Mouse (Mus musculus) neural tube, embryonic 15.5 days (tissue): ENCODE data around the gene Nsdhl. TPM values are rescaled to one million over a fixed set of nuclear protein-coding genes. Genes with fewer than 3 reads are reported as not detected.
A peak's percentile ranks its signal among the peaks of the same experiment; 100 is the strongest.

Experiments used
- ATAC-seq: fragments of 200-750 bp; cut with Nextera tagmentation; 2 replicates; pipeline ENCODE4 v1.8.0; 2017; ENCODE audit warnings: mild to moderate bottlenecking, moderate TSS enrichment, moderate library complexity; ENCODE audit not compliant: low FRiP score
- H3K27ac ChIP-seq: fragments of 300-500 bp; sonication (generic); replicated peaks from 2 replicates; pipeline ENCODE4 v1.5.1; 2015; ENCODE audit warnings: mild to moderate bottlenecking, inconsistent platforms
- H3K27me3 ChIP-seq: fragments of 300-500 bp; sonication (generic); replicated peaks from 2 replicates; pipeline ENCODE4 v1.6.1; 2015; ENCODE audit warnings: inconsistent platforms
- H3K36me3 ChIP-seq: fragments of 300-500 bp; sonication (generic); 2 replicates; pipeline ENCODE4 v1.6.1; 2015; ENCODE audit warnings: inconsistent platforms
- H3K4me1 ChIP-seq: fragments of 300-500 bp; sonication (generic); 2 replicates; pipeline ENCODE4 v1.6.1; 2015; ENCODE audit warnings: inconsistent platforms
- H3K4me2 ChIP-seq: fragments of 300-500 bp; sonication (generic); 2 replicates; pipeline ENCODE4 v1.6.1; 2015; ENCODE audit warnings: inconsistent platforms, mild to moderate bottlenecking, moderate library complexity
- H3K4me3 ChIP-seq: fragments of 300-500 bp; sonication (generic); replicated peaks from 2 replicates; pipeline ENCODE4 v1.5.1; 2015; ENCODE audit warnings: mild to moderate bottlenecking, inconsistent platforms
- H3K9ac ChIP-seq: fragments of 300-500 bp; sonication (generic); replicated peaks from 2 replicates; pipeline ENCODE4 v1.6.1; 2015; ENCODE audit warnings: mild to moderate bottlenecking, inconsistent platforms
- H3K9me3 ChIP-seq: fragments of 300-500 bp; sonication (generic); replicated peaks from 2 replicates; pipeline ENCODE4 v1.6.1; 2016; ENCODE audit warnings: inconsistent platforms
- WGBS: fragments of 180-500 bp; shearing (Covaris S2); methylation state at CpG from one replicate; pipeline ENCODE4 v1.1.7; 2015; ENCODE audit warnings: mixed read lengths; 5-methylcytosine and 5-hydroxymethylcytosine counted together
- polyA plus RNA-seq: library from polyadenylated mRNA; unstranded; fragments of >200 nt; fragmentation: Nextera tagmentation; extraction: Ambion mirVana; gene quantifications from 2 replicates; pipeline ENCODE4 v1.2.1, GENCODE M21; 2015

Nsdhl gene
- polyA plus RNA-seq, result 45.3 and 50.8 TPM in 2 replicates

DNA sequence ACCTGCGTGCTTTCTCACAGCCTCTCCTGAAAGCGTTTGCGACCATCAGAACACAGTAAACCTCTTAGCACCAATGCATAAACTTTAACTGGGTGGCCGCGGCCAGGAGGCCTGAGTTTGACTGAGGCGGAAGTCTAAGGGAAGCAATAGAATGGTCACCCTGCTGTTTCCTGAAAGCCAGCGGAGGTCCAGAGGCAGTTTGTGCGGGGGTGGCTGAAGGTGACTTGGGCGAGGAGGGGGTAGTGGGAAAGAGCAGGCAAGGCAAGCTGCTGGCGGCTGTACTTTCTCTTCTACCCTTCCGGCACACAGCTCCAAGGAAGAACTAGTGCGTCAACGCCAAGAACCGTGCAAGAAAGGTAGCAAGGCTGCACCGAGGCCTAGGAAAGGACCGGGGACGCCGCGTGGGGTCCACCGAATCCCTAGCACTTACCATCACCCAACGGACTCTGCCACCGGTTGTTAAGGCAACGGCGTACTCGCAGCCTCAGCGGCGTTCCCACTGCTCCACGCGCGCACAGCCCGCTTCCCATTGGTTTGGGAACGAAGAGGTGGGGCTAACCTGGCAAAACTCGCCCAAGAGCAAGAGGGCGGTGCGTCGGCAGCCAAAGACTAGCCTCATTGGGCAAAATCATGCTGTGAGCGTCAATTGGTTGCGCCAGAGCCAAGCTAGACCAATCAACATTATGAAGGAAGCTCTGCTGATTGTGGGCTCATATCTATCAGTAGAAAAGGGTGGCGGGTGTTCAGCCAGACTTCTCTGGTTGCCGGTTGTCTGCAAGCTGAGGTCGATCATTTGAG is at the start of gene Nsdhl, which contains the start of gene Cetn2:
Gene Nsdhl (plus strand): TSS at position 674 of the 798 bp plus-strand sequence.
Gene Cetn2 (minus strand): TSS at position 528 of the 798 bp plus-strand sequence.
- peak within 1 kb of the TSS; percentile 84 for H3K27ac ChIP-seq
- no peaks in the 10 kb centered on the region for H3K27me3 ChIP-seq
- peak within 1 kb of the TSS; percentile 50 for H3K9ac ChIP-seq
- no peaks in the 10 kb centered on the region for H3K9me3 ChIP-seq
- peak; percentile 98 for ATAC-seq
- H3K36me3 ChIP-seq, result no peaks in the 10 kb centered on the region
- H3K4me1 ChIP-seq, result peaks cover 16% of the 10 kb centered on the region
- 16% methylated on average over 41 of the region's 41 CpGs for WGBS
- H3K4me3 ChIP-seq, result peak within 1 kb of the TSS; percentile 55
- H3K4me2 ChIP-seq, result peak within 1 kb of the TSS; percentile 60

DNA sequence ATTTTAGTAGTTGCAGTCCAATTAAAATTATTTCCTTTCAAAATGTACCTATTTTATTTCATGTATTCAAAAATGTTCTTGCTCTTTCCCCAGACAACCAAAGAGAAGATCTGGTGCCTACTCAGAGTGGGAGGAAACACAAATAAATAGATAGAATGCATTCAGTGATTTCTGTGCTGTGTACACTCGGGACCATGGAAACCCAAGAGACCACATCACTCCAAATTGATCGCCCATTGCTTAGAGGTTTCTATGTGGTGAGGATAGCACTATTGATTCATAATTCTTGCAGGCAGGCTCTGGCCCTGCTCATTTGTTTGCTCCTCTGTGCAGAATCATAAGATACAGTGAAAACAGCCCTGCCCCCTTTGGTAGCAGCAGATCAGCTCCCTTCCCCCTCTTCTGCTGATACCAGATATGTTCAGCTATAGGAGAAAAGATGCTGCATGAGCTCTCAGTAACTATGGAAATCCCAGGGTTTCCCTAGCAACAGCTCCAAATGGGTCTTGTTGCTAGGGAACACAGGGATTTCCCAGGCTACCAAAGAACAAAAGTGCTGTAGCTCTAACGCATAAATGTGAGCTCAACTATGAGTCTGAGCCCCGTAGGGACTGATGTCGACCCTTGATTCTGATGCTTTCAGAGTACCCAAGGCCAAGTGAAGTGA is 22.8 kb upstream of the Nsdhl start:
- Histone ChIP-seq H3K9me3 (no peaks in the 10 kb centered on the region), H3K4me2 (peak overlapping the region; percentile 29), H3K27me3 (no peaks in the 10 kb centered on the region), H3K27ac (peak overlapping the region; percentile 75), H3K4me3 (no peak overlapping the region), H3K36me3 (no peaks in the 10 kb centered on the region), H3K9ac (no peak overlapping the region), H3K4me1 (0 out of 2 replicates have a peak, but pooled peaks cover 5% of the 10 kb centered on the region)
- ATAC-seq, result peak; percentile 98
- WGBS, result 38% methylated on average over 5 of the region's 5 CpGs

GRCm38 (mm10) chrX:72896055-72896437 is 22.3 kb upstream of the Nsdhl start:
- Histone ChIP-seq H3K4me3 (no peak overlapping the region), H3K36me3 (no peaks in the 10 kb centered on the region), H3K9me3 (no peaks in the 10 kb centered on the region), H3K9ac (no peak overlapping the region), H3K4me1 (0 out of 2 replicates have a peak, but pooled peaks cover 5% of the 10 kb centered on the region), H3K27me3 (no peaks in the 10 kb centered on the region), H3K27ac (peak overlapping the region; percentile 75), H3K4me2 (peak overlapping the region; percentile 29)
- WGBS, result 55% methylated on average over 1 of the region's 1 CpGs
- no peak; the same call in 1 of the 2 replicates for ATAC-seq

DNA sequence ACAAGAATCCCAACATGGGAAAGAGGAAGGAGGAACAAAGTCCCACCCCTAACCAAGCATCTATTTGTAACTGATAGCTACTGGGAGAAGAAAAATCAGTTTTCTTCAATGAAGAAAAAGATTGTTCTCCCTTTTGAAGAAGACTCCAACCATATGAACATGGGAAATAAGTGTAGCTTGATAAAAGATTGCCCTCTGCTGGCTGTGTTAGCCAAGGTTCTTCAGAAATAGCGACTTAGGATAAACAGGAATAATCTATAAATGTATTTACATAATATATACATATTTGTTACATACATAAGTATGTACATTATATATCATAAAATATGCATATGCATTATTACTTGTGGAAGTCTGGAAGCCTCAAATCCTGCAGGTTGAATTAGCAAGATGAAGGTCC is 15.8 kb upstream of the Nsdhl start:
- no peak for ATAC-seq
- H3K4me2 ChIP-seq, result no peak overlapping the region
- H3K9ac ChIP-seq, result no peak overlapping the region
- H3K36me3 ChIP-seq, result no peaks in the 10 kb centered on the region
- H3K9me3 ChIP-seq, result no peaks in the 10 kb centered on the region
- no peaks in the 10 kb centered on the region for H3K27me3 ChIP-seq
- WGBS, result 33% methylated on average over 1 of the region's 1 CpGs
- H3K4me3 ChIP-seq, result no peak overlapping the region
- H3K27ac ChIP-seq, result no peak overlapping the region
- H3K4me1 ChIP-seq, result no peaks in the 10 kb centered on the region

DNA sequence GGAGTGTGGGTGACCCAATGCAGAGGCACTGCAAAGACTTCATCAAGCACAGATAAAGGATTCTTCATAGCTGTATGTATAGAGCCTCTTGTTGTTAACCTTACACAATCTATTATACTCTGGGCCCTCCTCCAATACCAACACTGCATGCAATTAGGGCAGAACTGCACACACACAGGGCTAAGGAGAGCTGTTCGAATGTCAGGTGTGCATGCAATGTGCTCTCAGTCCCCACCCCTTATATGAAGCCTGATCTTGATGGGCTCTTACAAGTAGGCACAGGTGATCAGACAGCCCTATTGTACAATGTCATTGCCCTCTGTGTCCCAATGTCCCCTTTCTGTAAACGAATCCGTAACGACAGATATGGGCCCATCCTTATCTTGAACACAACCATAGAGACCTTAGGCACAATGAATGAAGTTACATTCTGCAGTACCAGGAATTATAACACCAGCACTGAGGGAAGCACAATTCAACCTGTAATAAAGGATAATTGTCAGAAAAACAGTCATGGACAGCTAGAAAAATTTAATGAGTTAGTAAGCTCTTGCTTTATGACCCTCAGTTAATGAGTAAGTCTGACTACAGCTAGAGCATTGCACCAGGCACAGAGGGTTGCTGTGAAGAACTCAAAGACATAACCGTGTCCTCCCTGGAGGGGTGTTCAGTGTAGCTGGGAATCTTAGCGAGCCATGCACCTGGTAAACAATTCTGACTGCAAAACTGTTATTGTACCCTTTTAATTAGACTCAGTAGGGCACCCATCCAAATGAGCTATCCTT is 10.5 kb upstream of the Nsdhl start:
- no peak overlapping the region for H3K4me3 ChIP-seq
- no peaks in the 10 kb centered on the region for H3K4me1 ChIP-seq
- ATAC-seq, result peak; percentile 82
- no peaks in the 10 kb centered on the region for H3K27me3 ChIP-seq
- 55% methylated on average over 6 of the region's 6 CpGs for WGBS
- H3K27ac ChIP-seq, result no peak overlapping the region
- no peaks in the 10 kb centered on the region for H3K36me3 ChIP-seq
- no peak overlapping the region for H3K4me2 ChIP-seq
- no peak overlapping the region for H3K9ac ChIP-seq
- H3K9me3 ChIP-seq, result no peaks in the 10 kb centered on the region

DNA sequence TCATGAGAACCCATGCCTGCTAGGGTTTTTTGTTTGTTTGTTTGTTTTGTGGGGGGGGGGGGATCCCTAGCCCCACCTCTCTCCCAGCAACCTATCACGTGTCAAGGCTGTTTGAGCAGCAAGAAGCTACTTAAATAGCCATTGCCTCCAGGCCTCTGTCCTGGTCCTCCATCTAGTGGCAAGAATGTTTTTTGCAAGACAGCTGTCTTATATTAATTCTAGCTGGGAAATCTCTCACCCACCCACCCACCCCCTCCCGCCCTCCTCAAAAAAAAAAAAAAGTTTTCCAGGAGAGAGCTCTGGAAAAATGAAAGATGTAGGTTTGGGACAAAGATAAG is 10.0 kb upstream of the Nsdhl start:
- no peak overlapping the region for H3K4me3 ChIP-seq
- no peak overlapping the region for H3K4me2 ChIP-seq
- H3K9me3 ChIP-seq, result no peaks in the 10 kb centered on the region
- WGBS, result 30% methylated on average over 2 of the region's 2 CpGs
- peak; percentile 91 for ATAC-seq
- no peaks in the 10 kb centered on the region for H3K36me3 ChIP-seq
- H3K27me3 ChIP-seq, result no peaks in the 10 kb centered on the region
- no peaks in the 10 kb centered on the region for H3K4me1 ChIP-seq
- no peak overlapping the region for H3K9ac ChIP-seq
- H3K27ac ChIP-seq, result no peak overlapping the region

DNA sequence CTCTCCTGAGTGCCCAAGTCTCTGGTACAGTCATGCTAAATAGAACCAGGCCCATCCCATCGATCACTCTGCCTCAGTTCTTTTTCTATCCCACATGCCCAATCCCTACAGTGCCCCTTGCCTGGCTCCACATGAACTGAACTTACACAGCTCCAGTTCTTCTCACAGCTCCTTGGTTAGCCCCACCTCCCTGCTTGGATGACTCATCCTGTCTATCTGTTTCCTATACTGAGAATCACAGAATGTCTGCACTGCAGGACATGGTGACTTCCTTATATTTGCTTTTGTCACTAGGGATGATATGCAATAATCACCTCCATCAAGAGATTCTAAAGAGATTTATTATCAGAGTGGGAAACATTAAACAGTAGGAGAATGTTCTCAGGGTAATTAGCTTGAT is 6.7 kb upstream of the Nsdhl start:
- ATAC-seq, result no peak
- no peaks in the 10 kb centered on the region for H3K4me1 ChIP-seq
- no peaks in the 10 kb centered on the region for H3K36me3 ChIP-seq
- no peak overlapping the region for H3K9ac ChIP-seq
- H3K9me3 ChIP-seq, result no peaks in the 10 kb centered on the region
- H3K4me3 ChIP-seq, result no peak overlapping the region
- H3K4me2 ChIP-seq, result no peak overlapping the region
- H3K27me3 ChIP-seq, result no peaks in the 10 kb centered on the region
- 73% methylated on average over 1 of the region's 1 CpGs for WGBS
- no peak overlapping the region for H3K27ac ChIP-seq

DNA sequence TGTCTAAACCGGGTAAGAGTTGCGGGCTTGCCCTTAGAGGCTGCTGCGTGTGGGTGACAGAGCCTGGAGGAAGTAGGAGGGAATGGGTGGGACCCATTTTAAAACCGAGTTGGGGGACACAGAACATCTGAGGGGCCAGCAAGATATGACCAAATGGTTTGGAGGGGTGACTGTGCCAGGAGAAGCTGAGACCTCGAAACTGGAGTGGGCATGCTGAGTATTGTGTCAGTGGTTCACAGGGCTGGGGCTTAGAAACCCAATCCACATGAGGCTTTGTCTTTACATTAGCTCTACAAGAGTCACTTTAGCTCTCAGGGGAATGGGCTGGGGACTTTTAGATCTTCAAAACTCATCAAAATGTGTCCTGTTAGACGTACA is 314 bp downstream of the Nsdhl start:
- no peak; the same call in 1 of the 2 replicates for ATAC-seq
- peak overlapping the region; percentile 60 for H3K4me2 ChIP-seq
- peak overlapping the region; percentile 55 for H3K4me3 ChIP-seq
- no peaks in the 10 kb centered on the region for H3K27me3 ChIP-seq
- H3K9me3 ChIP-seq, result no peaks in the 10 kb centered on the region
- no peaks in the 10 kb centered on the region for H3K36me3 ChIP-seq
- H3K9ac ChIP-seq, result peak overlapping the region; percentile 50
- 19% methylated on average over 6 of the region's 6 CpGs for WGBS
- peaks cover 16% of the 10 kb centered on the region for H3K4me1 ChIP-seq
- peak overlapping the region; percentile 84 for H3K27ac ChIP-seq

- 84% methylated on average over 2 of the region's 2 CpGs for WGBS
- no peak overlapping the region for H3K4me3 ChIP-seq
- no peak overlapping the region for H3K4me2 ChIP-seq
- peaks cover 16% of the 10 kb centered on the region for H3K4me1 ChIP-seq
- no peaks in the 10 kb centered on the region for H3K36me3 ChIP-seq
- H3K27ac ChIP-seq, result no peak overlapping the region
- H3K9me3 ChIP-seq, result no peaks in the 10 kb centered on the region
- H3K27me3 ChIP-seq, result no peaks in the 10 kb centered on the region
- no peak overlapping the region for H3K9ac ChIP-seq
- no peak for ATAC-seq
Observed at GRCm38 (mm10) chrX:72921391-72921790, 3.0 kb downstream of the Nsdhl start.

DNA sequence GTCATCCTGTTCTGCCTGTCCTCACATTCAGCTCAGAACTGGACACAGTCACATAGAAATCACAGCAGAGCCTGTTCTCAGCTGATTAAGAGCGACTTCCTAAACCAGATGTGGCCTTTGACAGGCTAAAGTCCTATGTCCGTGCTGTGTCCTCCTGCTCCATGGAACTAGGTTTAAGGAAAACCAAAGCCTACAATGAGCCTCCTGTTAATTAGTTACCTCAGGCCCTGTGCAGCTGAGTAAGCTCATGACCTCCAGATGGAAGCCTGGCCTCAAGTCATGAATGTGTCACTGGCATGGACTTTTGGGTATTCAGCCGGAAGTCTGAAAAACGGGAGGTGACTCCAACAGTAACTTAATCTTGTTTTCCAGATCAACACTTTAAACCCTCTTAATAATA is 35.1 kb downstream of the Nsdhl start:
- no peaks in the 10 kb centered on the region for H3K4me1 ChIP-seq
- 95% methylated on average over 4 of the region's 4 CpGs for WGBS
- H3K36me3 ChIP-seq, result peaks cover 10% of the 10 kb centered on the region; the same call in 1 of the 2 replicates
- no peak overlapping the region for H3K4me3 ChIP-seq
- no peak for ATAC-seq
- H3K27ac ChIP-seq, result no peak overlapping the region
- no peak overlapping the region for H3K9ac ChIP-seq
- no peak overlapping the region for H3K4me2 ChIP-seq
- H3K9me3 ChIP-seq, result no peaks in the 10 kb centered on the region
- H3K27me3 ChIP-seq, result no peaks in the 10 kb centered on the region

- Histone ChIP-seq H3K9me3 (no peaks in the 10 kb centered on the region), H3K36me3 (peaks cover 10% of the 10 kb centered on the region; the same call in 1 of the 2 replicates), H3K4me3 (no peak overlapping the region), H3K4me2 (no peak overlapping the region), H3K9ac (no peak overlapping the region), H3K4me1 (no peaks in the 10 kb centered on the region), H3K27ac (no peak overlapping the region), H3K27me3 (no peaks in the 10 kb centered on the region)
- ATAC-seq, result no peak
- WGBS, result 94% methylated on average over 4 of the region's 4 CpGs
Observed at GRCm38 (mm10) chrX:72956486-72956885, 38.1 kb downstream of the Nsdhl start.
